Mouse (Mus musculus) embryonic fibroblast, embryonic 13.5 days (primary cell): Measurements from ENCODE around the gene C1qb.

Experiments used
- CTCF ChIP-seq: IDR thresholded peaks from 2 replicates; pipeline ENCODE4 v1.5.1; 2011; ENCODE audit warnings: mild to moderate bottlenecking, control low read depth, low read length, moderate library complexity, borderline replicate concordance; ENCODE audit not compliant: insufficient read depth
- POLR2A ChIP-seq: IDR thresholded peaks from 2 replicates; pipeline ENCODE4 v1.6.1; 2011; ENCODE audit warnings: low read depth, mild to moderate bottlenecking, control low read depth, low read length, moderate library complexity

DNA sequence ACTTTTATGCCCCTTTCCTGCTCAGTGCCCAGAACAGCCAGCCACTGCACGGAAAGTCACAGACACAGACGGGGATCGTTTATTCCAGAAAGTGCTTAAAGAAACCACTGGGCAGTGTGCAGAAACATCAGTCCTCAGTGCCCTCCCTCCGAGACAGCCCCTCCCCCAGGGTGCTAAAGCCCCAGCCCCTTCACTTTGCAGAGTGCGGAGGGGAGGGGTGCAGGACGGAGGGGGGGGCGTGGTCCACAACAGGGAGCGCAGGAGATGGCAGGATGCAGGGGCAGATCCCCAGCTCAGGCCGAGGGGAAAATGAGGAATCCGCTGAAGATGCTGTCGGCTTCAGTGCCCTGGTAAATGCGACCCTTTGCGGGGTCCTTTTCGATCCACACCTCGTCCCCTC is 9.9 kb upstream of the C1qb start:
- TF ChIP-seq POLR2A (no peak), CTCF (no peak)
